Mouse (Mus musculus) limb, embryonic 14.5 days (tissue): Measurements from ENCODE around the gene Abcc6. TPM values are rescaled to one million over a fixed set of nuclear protein-coding genes. Genes with fewer than 3 reads are reported as not detected.

Source experiments
- ATAC-seq: fragments of 200-750 bp; cut with Nextera tagmentation; 2 replicates; pipeline ENCODE4 v1.8.0; 2017; ENCODE audit warnings: low read depth, moderate number of reproducible peaks, moderate TSS enrichment; ENCODE audit not compliant: low FRiP score
- DNase-seq: peaks from one replicate; pipeline ENCODE4 v3.0.0-alpha.2; 2015; ENCODE audit warnings: low spot score
- H3K27ac ChIP-seq: fragments of 300-500 bp; sonication (generic); replicated peaks from 2 replicates; pipeline ENCODE4 v1.5.1; 2014; ENCODE audit warnings: low read depth, mild to moderate bottlenecking, low read length, moderate library complexity, mixed read lengths
- H3K27me3 ChIP-seq: fragments of 300-500 bp; sonication (generic); 2 replicates; pipeline ENCODE4 v1.6.1; 2014; ENCODE audit warnings: low read length, mixed read lengths; ENCODE audit not compliant: control insufficient read depth, insufficient read depth
- H3K36me3 ChIP-seq: fragments of 300-500 bp; sonication (generic); 2 replicates; pipeline ENCODE4 v1.6.1; 2014; ENCODE audit warnings: mild to moderate bottlenecking, low read length, moderate library complexity, mixed read lengths; ENCODE audit not compliant: control insufficient read depth, insufficient read depth
- H3K4me1 ChIP-seq: fragments of 300-500 bp; sonication (generic); 2 replicates; pipeline ENCODE4 v1.6.1; 2014; ENCODE audit warnings: antibody characterized with exemption, low read length, mixed read lengths; ENCODE audit not compliant: control insufficient read depth, insufficient read depth
- H3K4me2 ChIP-seq: fragments of 300-500 bp; sonication (generic); replicated peaks from 2 replicates; pipeline ENCODE4 v1.6.1; 2014; ENCODE audit warnings: low read depth, mild to moderate bottlenecking, low read length, moderate library complexity; ENCODE audit not compliant: severe bottlenecking
- H3K4me3 ChIP-seq: fragments of 300-500 bp; sonication (generic); replicated peaks from 2 replicates; pipeline ENCODE4 v1.5.1; 2014; ENCODE audit warnings: low read length
- H3K9ac ChIP-seq: fragments of 300-500 bp; sonication (generic); 2 replicates; pipeline ENCODE4 v1.6.1; 2014; ENCODE audit warnings: mild to moderate bottlenecking, low read depth, low read length, moderate library complexity; ENCODE audit not compliant: severe bottlenecking
- H3K9me3 ChIP-seq: fragments of 300-500 bp; sonication (generic); 2 replicates; pipeline ENCODE4 v1.6.1; 2016; ENCODE audit warnings: low read length; ENCODE audit not compliant: control insufficient read depth
- POLR2A ChIP-seq: fragments of 200-500 bp; IDR thresholded peaks from 2 replicates; pipeline ENCODE4 v1.8.0; 2012; ENCODE audit warnings: inconsistent platforms, mild to moderate bottlenecking, moderate library complexity, borderline replicate concordance; ENCODE audit not compliant: insufficient read depth, insufficient read length; ENCODE audit errors: extremely low read depth
- WGBS: fragments of 180-500 bp; shearing (Covaris S2); extraction: QIAGEN DNeasy Blood & Tissue Kit; methylation state at CpG from one replicate; pipeline ENCODE4 v1.1.7; 2014; 5-methylcytosine and 5-hydroxymethylcytosine counted together
- polyA plus RNA-seq, 2 experiments: library from polyadenylated mRNA; depleted of rRNA in 1 of 2; stranded (reverse) in 1 of 2; unstranded in 1 of 2; fragments of >200 nt; fragmentation: Nextera tagmentation in 1 of 2; extraction: Ambion mirVana in 1 of 2; gene quantifications; 2 replicates each; pipeline versions ENCODE4 v1.2.1 to v1.2.3; 2012 to 2014

Abcc6 gene
- polyA plus RNA-seq, 2 experiments = 0.18 to 1.2 TPM

DNA sequence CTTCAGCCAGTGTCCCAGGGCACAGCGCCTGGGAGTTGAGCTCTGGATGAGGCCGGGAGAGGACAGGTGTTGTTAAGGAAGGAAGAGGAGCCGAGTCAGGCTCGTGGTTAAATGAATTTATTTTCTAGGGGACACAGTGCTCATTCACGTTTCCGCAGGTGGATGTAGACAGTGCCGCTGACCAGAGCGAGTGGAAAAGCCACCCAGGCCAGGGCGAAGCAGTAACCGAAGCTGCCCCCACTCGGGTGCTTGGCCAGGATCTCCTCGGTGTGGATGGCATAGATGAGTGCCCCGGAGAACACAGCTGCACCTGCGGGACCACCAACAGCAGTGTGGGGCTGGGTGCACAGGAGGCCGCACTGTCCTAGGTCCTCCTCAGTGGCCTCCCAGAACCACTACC is 112.2 kb downstream of the Abcc6 start:
- H3K9ac ChIP-seq = 0 out of 2 replicates have a peak overlapping the region, but pooled peaks have one; percentile 36
- TF ChIP-seq POLR2A = no peak
- DNase-seq = no peak
- H3K4me1 ChIP-seq = peaks cover 53% of the 10 kb centered on the region
- ATAC-seq = no peak
- peaks cover 12% of the 10 kb centered on the region; the same call in 1 of the 2 replicates for H3K36me3 ChIP-seq
- H3K4me2 ChIP-seq = peak overlapping the region; percentile 77; the same call in 1 of the 2 replicates
- H3K9me3 ChIP-seq = no peaks in the 10 kb centered on the region
- no peaks in the 10 kb centered on the region for H3K27me3 ChIP-seq
- H3K27ac ChIP-seq = peak overlapping the region; percentile 84
- 88% methylated on average over 14 of the region's 15 CpGs for WGBS
- no peak overlapping the region for H3K4me3 ChIP-seq

Other genes starting within 250 kb of the Abcc6 start
- gene Lmtk3, start 246.6 kb downstream of the Abcc6 start, polyA plus RNA-seq (2012; rRNA removed) = 46.2 and 70.5 TPM in 2 replicates
- 1.8 and 2.8 TPM in 2 replicates for gene Lmtk3, start 246.6 kb downstream of the Abcc6 start, polyA plus RNA-seq (2014; fragmentation: Nextera tagmentation; extraction: Ambion mirVana)
- gene Sult2b1, start 245.6 kb downstream of the Abcc6 start, polyA plus RNA-seq (2012; rRNA removed) = 5.3 and 8.9 TPM in 2 replicates
- 19.0 and 31.7 TPM in 2 replicates for gene Sult2b1, start 245.6 kb downstream of the Abcc6 start, polyA plus RNA-seq (2014; fragmentation: Nextera tagmentation; extraction: Ambion mirVana)
- gene Cyth2, start 215.7 kb downstream of the Abcc6 start, polyA plus RNA-seq (2012; rRNA removed) = 100 and 105 TPM in 2 replicates
- gene Cyth2, start 215.7 kb downstream of the Abcc6 start, polyA plus RNA-seq (2014; fragmentation: Nextera tagmentation; extraction: Ambion mirVana) = 91.7 and 113 TPM in 2 replicates
- 1.7 and 3.5 TPM in 2 replicates for gene Kcnj14, start 205.5 kb downstream of the Abcc6 start, polyA plus RNA-seq (2012; rRNA removed)
- gene Kcnj14, start 205.5 kb downstream of the Abcc6 start, polyA plus RNA-seq (2014; fragmentation: Nextera tagmentation; extraction: Ambion mirVana) = 1.1 and 1.4 TPM in 2 replicates
- gene Grwd1, start 199.4 kb downstream of the Abcc6 start, polyA plus RNA-seq (2012; rRNA removed) = 33.7 and 38.7 TPM in 2 replicates
- gene Grwd1, start 199.4 kb downstream of the Abcc6 start, polyA plus RNA-seq (2014; fragmentation: Nextera tagmentation; extraction: Ambion mirVana) = 62.4 and 62.9 TPM in 2 replicates
- gene Kdelr1, start 157.5 kb downstream of the Abcc6 start, polyA plus RNA-seq (2012; rRNA removed) = 374 and 521 TPM in 2 replicates
- gene Kdelr1, start 157.5 kb downstream of the Abcc6 start, polyA plus RNA-seq (2014; fragmentation: Nextera tagmentation; extraction: Ambion mirVana) = 140 and 163 TPM in 2 replicates
- 4.9 and 7.4 TPM in 2 replicates for gene Grin2d, start 151.9 kb downstream of the Abcc6 start, polyA plus RNA-seq (2012; rRNA removed)
- 0.59 and 0.61 TPM in 2 replicates for gene Grin2d, start 151.9 kb downstream of the Abcc6 start, polyA plus RNA-seq (2014; fragmentation: Nextera tagmentation; extraction: Ambion mirVana)
- 0.49 and 0.83 TPM in 2 replicates for gene Syngr4, start 133.6 kb downstream of the Abcc6 start, polyA plus RNA-seq (2012; rRNA removed)
- gene Syngr4, start 133.6 kb downstream of the Abcc6 start, polyA plus RNA-seq (2014; fragmentation: Nextera tagmentation; extraction: Ambion mirVana) = 0.53 and 0.99 TPM in 2 replicates
- 17.1 and 22.7 TPM in 2 replicates for gene Tmem143, start 133.4 kb downstream of the Abcc6 start, polyA plus RNA-seq (2012; rRNA removed)
- gene Tmem143, start 133.4 kb downstream of the Abcc6 start, polyA plus RNA-seq (2014; fragmentation: Nextera tagmentation; extraction: Ambion mirVana) = 3.5 and 4.7 TPM in 2 replicates
- 201 and 274 TPM in 2 replicates for gene Emp3, start 108.9 kb downstream of the Abcc6 start, polyA plus RNA-seq (2012; rRNA removed)
- 318 and 324 TPM in 2 replicates for gene Emp3, start 108.9 kb downstream of the Abcc6 start, polyA plus RNA-seq (2014; fragmentation: Nextera tagmentation; extraction: Ambion mirVana)
- 7.1 and 7.9 TPM in 2 replicates for gene Ccdc114, start 106.2 kb downstream of the Abcc6 start, polyA plus RNA-seq (2012; rRNA removed)
- 2.5 and 3.1 TPM in 2 replicates for gene Ccdc114, start 106.2 kb downstream of the Abcc6 start, polyA plus RNA-seq (2014; fragmentation: Nextera tagmentation; extraction: Ambion mirVana)
- gene Nomo1, start 3.4 kb upstream of the Abcc6 start, polyA plus RNA-seq (2012; rRNA removed) = 38.8 and 39.5 TPM in 2 replicates
- gene Nomo1, start 3.4 kb upstream of the Abcc6 start, polyA plus RNA-seq (2014; fragmentation: Nextera tagmentation; extraction: Ambion mirVana) = 21.2 and 22.1 TPM in 2 replicates
- gene Kcnj11, start 70.5 kb upstream of the Abcc6 start, polyA plus RNA-seq (2012; rRNA removed) = 2.6 and 4.7 TPM in 2 replicates
- gene Kcnj11, start 70.5 kb upstream of the Abcc6 start, polyA plus RNA-seq (2014; fragmentation: Nextera tagmentation; extraction: Ambion mirVana) = 0.28 and 0.41 TPM in 2 replicates
- gene Abcc8, start 149.7 kb upstream of the Abcc6 start, polyA plus RNA-seq (2012; rRNA removed) = 1.5 and 2.4 TPM in 2 replicates
- gene Abcc8, start 149.7 kb upstream of the Abcc6 start, polyA plus RNA-seq (2014; fragmentation: Nextera tagmentation; extraction: Ambion mirVana) = 0.98 and 2.6 TPM in 2 replicates
- gene Ush1c, start 208.2 kb upstream of the Abcc6 start, polyA plus RNA-seq (2012; rRNA removed) = 0.18 and 0.19 TPM in 2 replicates
- gene Ush1c, start 208.2 kb upstream of the Abcc6 start, polyA plus RNA-seq (2014; fragmentation: Nextera tagmentation; extraction: Ambion mirVana) = 0.12 and 0.18 TPM in 2 replicates
- 2.3 and 3.3 TPM in 2 replicates for gene Otog, start 210.7 kb upstream of the Abcc6 start, polyA plus RNA-seq (2012; rRNA removed)
- 0.63 and 0.79 TPM in 2 replicates for gene Otog, start 210.7 kb upstream of the Abcc6 start, polyA plus RNA-seq (2014; fragmentation: Nextera tagmentation; extraction: Ambion mirVana)